Mouse (Mus musculus) embryonic stem cell, embryonic (primary cell): ENCODE data around the gene Ccdc142.

ENCODE experiments used
- CTCF ChIA-PET, 4 experiments: fragments of 300-600 bp in 2 of 4; fragments of 350-600 bp in 2 of 4; sonication (Branson Sonifier 250); formaldehyde crosslinking; loops; one replicate each; lab custom pipeline; 2022; ENCODE audit warnings: inconsistent platforms in 2 of 4; lab: Charles Lee
- POLR2A ChIA-PET, 4 experiments: fragments of 300-600 bp in 2 of 4; fragments of 350-600 bp in 2 of 4; sonication (Branson Sonifier 250); formaldehyde crosslinking; loops; one replicate each; lab custom pipeline; 2022; ENCODE audit warnings: antibody characterized with exemption in 4 of 4, inconsistent platforms in 1 of 4; lab: Charles Lee

Gene Ccdc142

GRCm38 (mm10) chr6:83118369-83118768 is 17.0 kb downstream of the Ccdc142 start:
- ChIA-PET POLR2A (interaction anchor here in 3 of 4 experiments (0.6 to 8.8 kb wide), 18 partner anchors 8 to 73 kb away, joined by 3 to 75 read pairs (median 4); partner anchors contain the start of genes Ccdc142 (in 2 of the 3), Gm42688 (in 2 of the 3), Pcgf1 (in 2 of the 3) and Rtkn (in 2 of the 3)), CTCF (interaction anchor here in 1 of 4 experiments (1.0 to 1.6 kb wide), 2 partner anchors 11 to 44 kb away, joined by 4 to 5 read pairs; no protein-coding TSS in a partner anchor)

GRCm38 (mm10) chr6:83118825-83119733 is 17.7 kb downstream of the Ccdc142 start:
- ChIA-PET POLR2A (interaction anchor here (0.8 to 8.8 kb wide), 25 partner anchors 9 to 158 kb away, joined by 3 to 75 read pairs (median 4); partner anchors contain the start of genes Ccdc142 (in 3 of the 4), Gm42688 (in 3 of the 4), Pcgf1 (in 2 of the 4) and Rtkn (in 2 of the 4)), CTCF (interaction anchor here in 1 of 4 experiments (0.6 to 1.6 kb wide), 2 partner anchors 8 to 11 kb away, joined by 3 to 5 read pairs; no protein-coding TSS in a partner anchor)

- POLR2A ChIA-PET: interaction anchor here (0.8 to 8.8 kb wide), 17 partner anchors 11 to 158 kb away, joined by 3 to 75 read pairs (median 5); partner anchors contain the start of genes Ccdc142 (in 4 of the 4), Gm42688 (in 4 of the 4), Rtkn (in 2 of the 4) and Mrpl53 (in 1 of the 4)
Observed at GRCm38 (mm10) chr6:83119734-83120051, 18.3 kb downstream of the Ccdc142 start.

GRCm38 (mm10) chr6:83120930-83121862 is 19.8 kb downstream of the Ccdc142 start, which contains the start of gene Wbp1:
TSS of gene Wbp1 (minus strand) at chr6:83121559.
- ChIA-PET CTCF (interaction anchor here (0.6 to 2.1 kb wide), 26 partner anchors 11 to 894 kb away, joined by 3 to 15 read pairs (median 5); partner anchors contain the start of genes Ccdc142 (in 3 of the 4), Gm42688 (in 3 of the 4), 1700003E16Rik (in 1 of the 4) and Dctn1 (in 1 of the 4)), POLR2A (interaction anchor here (0.5 to 8.8 kb wide), 87 partner anchors 9 to 626 kb away, joined by 3 to 75 read pairs (median 5); partner anchors contain the start of genes Rtkn (in 4 of the 4), 1700003E16Rik (in 3 of the 4), Ccdc142 (in 3 of the 4) and Gm42688 (in 3 of the 4))

More at GRCm38 (mm10) chr6:83119734-83120051, 18.3 kb downstream of the Ccdc142 start:
- CTCF ChIA-PET: interaction anchor here in 1 of 4 experiments (1.2 to 2.0 kb wide), 2 partner anchors 43 to 85 kb away, joined by 3 to 6 read pairs; partner anchors contain the start of gene Loxl3

GRCm38 (mm10) chr6:83121863-83122710 is 20.7 kb downstream of the Ccdc142 start:
- ChIA-PET POLR2A (interaction anchor here (0.6 to 8.8 kb wide), 77 partner anchors 9 to 433 kb away, joined by 3 to 75 read pairs (median 5); partner anchors contain the start of genes Rtkn (in 4 of the 4), Ccdc142 (in 3 of the 4), Gm42688 (in 3 of the 4) and Mob1a (in 3 of the 4)), CTCF (interaction anchor here (0.8 to 2.1 kb wide), 21 partner anchors 13 to 157 kb away, joined by 3 to 15 read pairs (median 5); partner anchors contain the start of genes Ccdc142 (in 2 of the 4), Gm42688 (in 2 of the 4), 1700003E16Rik (in 1 of the 4) and Dctn1 (in 1 of the 4))

GRCm38 (mm10) chr6:83122961-83123360 is 21.6 kb downstream of the Ccdc142 start:
- CTCF ChIA-PET: interaction anchor here in 1 of 4 experiments (0.9 to 1.4 kb wide), 3 partner anchors 12 to 40 kb away, joined by 3 to 4 read pairs (median 3); partner anchors contain the start of genes Ccdc142, Gm42688 and Rtkn
- POLR2A ChIA-PET: interaction anchor here in 2 of 4 experiments (0.8 to 8.8 kb wide), 13 partner anchors 10 to 52 kb away, joined by 3 to 75 read pairs (median 11); partner anchors contain the start of genes Ccdc142 (in 2 of the 2), Gm42688 (in 2 of the 2), Rtkn (in 2 of the 2) and Mrpl53 (in 1 of the 2)

- ChIA-PET CTCF (interaction anchor here in 2 of 4 experiments (1.1 to 1.4 kb wide), 5 partner anchors 18 to 154 kb away, joined by 3 to 4 read pairs (median 3); partner anchors contain the start of genes Ccdc142 (in 1 of the 2) and Gm42688 (in 1 of the 2)), POLR2A (interaction anchor here (0.8 to 8.8 kb wide), 26 partner anchors 9 to 201 kb away, joined by 3 to 75 read pairs (median 4); partner anchors contain the start of genes Rtkn (in 3 of the 4), Mrpl53 (in 2 of the 4), Ccdc142 (in 1 of the 4) and Gm42688 (in 1 of the 4))
Observed at GRCm38 (mm10) chr6:83124851-83125312, 23.5 kb downstream of the Ccdc142 start.

GRCm38 (mm10) chr6:83125331-83125730 is 23.9 kb downstream of the Ccdc142 start, which contains the start of gene Ino80b:
TSS of gene Ino80b (minus strand) at chr6:83125431.
- ChIA-PET CTCF (interaction anchor here (0.6 to 2.4 kb wide), 8 partner anchors 10 to 670 kb away, joined by 3 to 8 read pairs (median 4); partner anchors contain the start of genes Ccdc142 (in 1 of the 4), Gm42688 (in 1 of the 4) and Rtkn (in 1 of the 4)), POLR2A (interaction anchor here (0.6 to 8.8 kb wide), 29 partner anchors 9 to 579 kb away, joined by 3 to 75 read pairs (median 4); partner anchors contain the start of genes Rtkn (in 3 of the 4), Ccdc142 (in 1 of the 4), Gm42688 (in 1 of the 4) and Mob1a (in 1 of the 4))

- ChIA-PET CTCF (interaction anchor here (0.6 to 2.4 kb wide), 21 partner anchors 8 to 441 kb away, joined by 3 to 8 read pairs (median 4); partner anchors contain the start of genes 1700003E16Rik (in 2 of the 4), Dctn1 (in 2 of the 4), Wdr54 (in 2 of the 4) and Rtkn (in 1 of the 4)), POLR2A (interaction anchor here in 2 of 4 experiments (0.8 to 2.2 kb wide), 9 partner anchors 9 to 413 kb away, joined by 3 to 13 read pairs (median 3); partner anchors contain the start of genes Dctn1 (in 1 of the 2) and Rtkn (in 1 of the 2))
Observed at GRCm38 (mm10) chr6:83127419-83127818, 26.0 kb downstream of the Ccdc142 start.

GRCm38 (mm10) chr6:83131469-83132034 is 30.2 kb downstream of the Ccdc142 start:
- ChIA-PET POLR2A (interaction anchor here in 2 of 4 experiments (0.6 to 8.4 kb wide), 7 partner anchors 10 to 94 kb away, joined by 3 to 75 read pairs (median 3); partner anchors contain the start of gene Wbp1 (in 2 of the 2)), CTCF (interaction anchor here in 1 of 4 experiments (1.2 kb wide), 1 partner anchor 10 kb away, joined by 14 read pairs; no protein-coding TSS in a partner anchor)

GRCm38 (mm10) chr6:83132176-83132919 is 30.9 kb downstream of the Ccdc142 start:
- CTCF ChIA-PET: interaction anchor here (0.6 to 1.2 kb wide), 9 partner anchors 9 to 467 kb away, joined by 3 to 14 read pairs (median 5); partner anchors contain the start of genes Mob1a (in 1 of the 4), Mthfd2 (in 1 of the 4) and Wbp1 (in 1 of the 4)
- POLR2A ChIA-PET: interaction anchor here in 3 of 4 experiments (0.6 to 8.4 kb wide), 16 partner anchors 10 to 185 kb away, joined by 3 to 75 read pairs (median 3); partner anchors contain the start of genes Wbp1 (in 2 of the 3), 1700003E16Rik (in 1 of the 3), Ccdc142 (in 1 of the 3) and Gm42688 (in 1 of the 3)

GRCm38 (mm10) chr6:83134226-83134625 is 32.8 kb downstream of the Ccdc142 start:
- ChIA-PET CTCF (interaction anchor here in 1 of 4 experiments (1.0 kb wide), 1 partner anchor 25 kb away, joined by 7 read pairs; no protein-coding TSS in a partner anchor), POLR2A (interaction anchor here in 2 of 4 experiments (0.5 to 8.4 kb wide), 7 partner anchors 8 to 183 kb away, joined by 3 to 75 read pairs (median 4); partner anchors contain the start of gene Wbp1 (in 2 of the 2))
